Mouse (Mus musculus) liver, postnatal 0 days (tissue): Measurements from ENCODE around the gene Gm28051. TPM values are rescaled to one million over a fixed set of nuclear protein-coding genes. Genes with fewer than 3 reads are reported as not detected.

Experiments
- ATAC-seq: fragments of 200-750 bp; cut with Nextera tagmentation; 2 replicates; pipeline ENCODE4 v1.8.0; 2017; ENCODE audit warnings: mild to moderate bottlenecking, moderate library complexity
- DNase-seq: peaks from one replicate; pipeline ENCODE4 v3.0.0-alpha.2; 2016
- H3K27ac ChIP-seq: fragments of 300-500 bp; sonication (generic); 2 replicates; pipeline ENCODE4 v1.5.1; 2014; ENCODE audit warnings: antibody characterized with exemption, moderate library complexity, mild to moderate bottlenecking, low read depth
- H3K27me3 ChIP-seq: fragments of 300-500 bp; sonication (generic); 2 replicates; pipeline ENCODE4 v1.6.1; 2014; ENCODE audit warnings: low read length, control low read depth, mixed read lengths; ENCODE audit not compliant: insufficient read depth
- H3K36me3 ChIP-seq: fragments of 300-500 bp; sonication (generic); replicated peaks from 2 replicates; pipeline ENCODE4 v1.6.1; 2014; ENCODE audit warnings: mild to moderate bottlenecking, control low read depth, low read length, moderate library complexity, mixed read lengths; ENCODE audit not compliant: insufficient read depth
- H3K4me1 ChIP-seq: fragments of 300-500 bp; sonication (generic); 2 replicates; pipeline ENCODE4 v1.6.1; 2014; ENCODE audit warnings: antibody characterized with exemption, mild to moderate bottlenecking, control low read depth; ENCODE audit not compliant: insufficient read depth
- H3K4me2 ChIP-seq: fragments of 300-500 bp; sonication (generic); 2 replicates; pipeline ENCODE4 v1.6.1; 2014; ENCODE audit warnings: low read depth, mild to moderate bottlenecking, low read length, moderate library complexity, mixed read lengths
- H3K4me3 ChIP-seq: fragments of 300-500 bp; sonication (generic); 2 replicates; pipeline ENCODE4 v1.5.1; 2014; ENCODE audit warnings: low read depth, low read length
- H3K9ac ChIP-seq: fragments of 300-500 bp; sonication (generic); replicated peaks from 2 replicates; pipeline ENCODE4 v1.6.1; 2014; ENCODE audit warnings: mild to moderate bottlenecking, moderate library complexity
- H3K9me3 ChIP-seq: fragments of 300-500 bp; sonication (generic); 2 replicates; pipeline ENCODE4 v1.6.1; 2016; ENCODE audit warnings: mild to moderate bottlenecking, control low read depth, low read length, mixed read lengths
- CTCF ChIP-seq: sonication (generic); IDR thresholded peaks from 2 replicates; pipeline ENCODE4 v1.5.1; 2016; ENCODE audit warnings: antibody characterized with exemption, low read depth
- EP300 ChIP-seq: IDR thresholded peaks from 2 replicates; pipeline ENCODE4 v1.6.1; 2016; ENCODE audit warnings: antibody characterized with exemption, low read depth, mild to moderate bottlenecking
- WGBS: fragments of 180-500 bp; shearing (Covaris S2); extraction: QIAGEN DNeasy Blood & Tissue Kit; methylation state at CpG from one replicate; pipeline ENCODE4 v1.1.7; 2014; ENCODE audit not compliant: insufficient replicate concordance; 5-methylcytosine and 5-hydroxymethylcytosine counted together
- microRNA counts: library from miRNA; unstranded; fragments of <30 nt; microRNA quantifications from one replicate; lab custom pipeline; 2015
- microRNA-seq: library from miRNA; unstranded; fragments of <30 nt; microRNA quantifications from one replicate; pipeline ENCODE4, GENCODE M21; 2016
- polyA plus RNA-seq: library from polyadenylated mRNA; unstranded; fragments of >200 nt; fragmentation: Nextera tagmentation; extraction: Ambion mirVana; gene quantifications from 2 replicates; pipeline ENCODE4 v1.2.1, GENCODE M21; 2015

The Gm28051 gene
- polyA plus RNA-seq, 1 experiment from 2014 or later: not detected

- Histone ChIP-seq H3K27ac (no peak overlapping the region), H3K27me3 (no peaks in the 10 kb centered on the region), H3K36me3 (peaks cover 8% of the 10 kb centered on the region; the same call in 1 of the 2 replicates), H3K4me3 (no peak overlapping the region), H3K9me3 (no peaks in the 10 kb centered on the region), H3K4me2 (no peak overlapping the region), H3K9ac (no peak overlapping the region), H3K4me1 (peaks cover 12% of the 10 kb centered on the region)
- TF ChIP-seq CTCF (no peak), EP300 (no peak)
- 72% methylated on average over 3 of the region's 3 CpGs for WGBS
- DNase-seq (no peak), ATAC-seq (no peak)
These were observed 80.5 kb downstream of the Gm28051 start for GRCm38 (mm10) chr12:102677089-102677488.

GRCm38 (mm10) chr12:102674556-102674955 is 83.0 kb downstream of the Gm28051 start:
- H3K4me1 ChIP-seq: peaks cover 12% of the 10 kb centered on the region
- DNase-seq: no peak
- no peak for ATAC-seq
- H3K4me3 ChIP-seq: no peak overlapping the region
- 76% methylated on average over 10 of the region's 10 CpGs for WGBS
- no peaks in the 10 kb centered on the region for H3K27me3 ChIP-seq
- H3K9me3 ChIP-seq: no peaks in the 10 kb centered on the region
- H3K27ac ChIP-seq: no peak overlapping the region
- no peak overlapping the region for H3K4me2 ChIP-seq
- H3K9ac ChIP-seq: no peak overlapping the region
- TF ChIP-seq CTCF (no peak), EP300 (no peak)
- H3K36me3 ChIP-seq: peaks cover 8% of the 10 kb centered on the region; the same call in 1 of the 2 replicates

GRCm38 (mm10) chr12:102674123-102674522 is 83.4 kb downstream of the Gm28051 start:
- H3K27me3 ChIP-seq: no peaks in the 10 kb centered on the region
- no peak overlapping the region for H3K4me3 ChIP-seq
- no peak overlapping the region for H3K27ac ChIP-seq
- peaks cover 8% of the 10 kb centered on the region; the same call in 1 of the 2 replicates for H3K36me3 ChIP-seq
- DNase-seq (no peak), ATAC-seq (no peak)
- no peak overlapping the region for H3K4me2 ChIP-seq
- H3K4me1 ChIP-seq: peaks cover 12% of the 10 kb centered on the region
- H3K9me3 ChIP-seq: no peaks in the 10 kb centered on the region
- TF ChIP-seq CTCF (no peak), EP300 (no peak)
- WGBS: 72% methylated on average over 13 of the region's 13 CpGs
- no peak overlapping the region for H3K9ac ChIP-seq

- TF ChIP-seq EP300: no peak
- no peaks in the 10 kb centered on the region for H3K9me3 ChIP-seq
- DNase-seq: no peak
- H3K4me1 ChIP-seq: peaks cover 12% of the 10 kb centered on the region
- H3K27me3 ChIP-seq: no peaks in the 10 kb centered on the region
- 73% methylated on average over 20 of the region's 20 CpGs for WGBS
- no peak overlapping the region for H3K4me3 ChIP-seq
- ATAC-seq: no peak
- peaks cover 8% of the 10 kb centered on the region; the same call in 1 of the 2 replicates for H3K36me3 ChIP-seq
- H3K27ac ChIP-seq: no peak overlapping the region
- no peak overlapping the region for H3K4me2 ChIP-seq
- H3K9ac ChIP-seq: no peak overlapping the region
These were observed 84.4 kb downstream of the Gm28051 start for GRCm38 (mm10) chr12:102672857-102673839.

- Histone ChIP-seq H3K4me1 (peaks cover 12% of the 10 kb centered on the region), H3K4me3 (no peak overlapping the region), H3K36me3 (peaks cover 11% of the 10 kb centered on the region; the same call in 1 of the 2 replicates), H3K4me2 (no peak overlapping the region), H3K27ac (no peak overlapping the region), H3K27me3 (no peaks in the 10 kb centered on the region), H3K9me3 (no peaks in the 10 kb centered on the region), H3K9ac (no peak overlapping the region)
- DNase-seq: no peak
- TF ChIP-seq EP300 (no peak), CTCF (no peak)
- no peak for ATAC-seq
- 16% methylated on average over 8 of the region's 8 CpGs for WGBS
These were observed 85.4 kb downstream of the Gm28051 start for GRCm38 (mm10) chr12:102672176-102672575.

GRCm38 (mm10) chr12:102670848-102671247 is 86.7 kb downstream of the Gm28051 start:
- ATAC-seq: no peak
- DNase-seq: no peak
- Histone ChIP-seq H3K4me1 (peaks cover 12% of the 10 kb centered on the region), H3K27me3 (no peaks in the 10 kb centered on the region), H3K27ac (no peak overlapping the region), H3K4me3 (no peak overlapping the region), H3K4me2 (no peak overlapping the region), H3K9ac (no peak overlapping the region), H3K36me3 (peaks cover 11% of the 10 kb centered on the region; the same call in 1 of the 2 replicates), H3K9me3 (no peaks in the 10 kb centered on the region)
- WGBS: 66% methylated on average over 8 of the region's 8 CpGs
- TF ChIP-seq EP300 (no peak), CTCF (no peak)

MicroRNAs within 50 kb of the gene (microRNA counts, 519-probe panel; counts per million panel counts)
- microRNA mmu-miR-1936 (lab: Ali Mortazavi, UCI): not detected

Small RNAs within 50 kb of the gene (microRNA-seq; reads per million reads assigned to microRNA genes)
- gene Mir1936: not detected

Other genes with a start within 250 kb of the Gm28051 start
- gene Chga, start 202.8 kb downstream of the Gm28051 start, polyA plus RNA-seq: 0.45 and 0.83 TPM in 2 replicates
- gene Itpk1, start 52.8 kb downstream of the Gm28051 start, polyA plus RNA-seq: 3.6 TPM in 2 replicates
- 4.2 and 4.9 TPM in 2 replicates for gene Moap1, start 14.1 kb downstream of the Gm28051 start, polyA plus RNA-seq
- 5.6 and 5.8 TPM in 2 replicates for gene Tmem251, start 14.0 kb downstream of the Gm28051 start, polyA plus RNA-seq
- gene Gon7, start within 50 bp of the Gm28051 start, polyA plus RNA-seq: 10.8 and 13.0 TPM in 2 replicates
- gene Ubr7, start 202 bp upstream of the Gm28051 start, polyA plus RNA-seq: 11.5 and 12.5 TPM in 2 replicates
- 5.2 and 5.4 TPM in 2 replicates for gene Gm20604, start 907 bp upstream of the Gm28051 start, polyA plus RNA-seq
- 4.6 and 4.7 TPM in 2 replicates for gene Btbd7, start 120.7 kb upstream of the Gm28051 start, polyA plus RNA-seq
- not detected in 2 replicates for gene Cox8c, start 141.6 kb upstream of the Gm28051 start, polyA plus RNA-seq
- 0.01 TPM in 2 replicates for gene Unc79, start 191.1 kb upstream of the Gm28051 start, polyA plus RNA-seq